Mouse (Mus musculus): ENCODE data around the gene Erbb3. TPM values are rescaled to one million over a fixed set of nuclear protein-coding genes. Genes with fewer than 3 reads are reported as not detected.
A peak's percentile ranks its signal among the peaks of the same experiment; 100 is the strongest.

The Erbb3 gene
- total and polyA plus RNA-seq, 3 experiments: 0.29 to 0.39 TPM; not detected in 1

GRCm38 (mm10) chr10:128526366-128527356, 62.8 kb downstream of the Erbb3 start:
- peak overlapping the region; percentile 86 for H3K27ac ChIP-seq (ENCODE audit: control insufficient read depth, low read depth, low read length)
- H3K27me3 ChIP-seq (ENCODE audit: control insufficient read depth in 1 of 2, insufficient read depth in 2 of 2, low read length in 2 of 2): no peaks in the 10 kb centered on the region
- no peak for TF ChIP-seq E2F4 (IDR thresholded peaks at IDR 0.05; ENCODE audit: borderline replicate concordance, low read depth, low read length)
- 0 out of 2 replicates have a peak, but pooled peaks have one; percentile 24 for TF ChIP-seq ETS1 (IDR thresholded peaks at IDR 0.05; ENCODE audit: low read depth, low read length)
- TF ChIP-seq MAZ (IDR thresholded peaks at IDR 0.05; ENCODE audit: low read depth, low read length): peak; percentile 44; the same call in 1 of the 2 replicates
- TF ChIP-seq TBP (IDR thresholded peaks at IDR 0.05; ENCODE audit: low read depth, low read length): peak; percentile 94
- TF ChIP-seq HCFC1 (IDR thresholded peaks at IDR 0.05; ENCODE audit: low read depth, low read length): no peak
- TF ChIP-seq GATA1 (IDR thresholded peaks at IDR 0.05; ENCODE audit: low read depth, low read length): peak; percentile 50; the same call in 1 of the 2 replicates
- 0 out of 2 replicates have a peak, but pooled peaks have one; percentile 43 for TF ChIP-seq SIN3A (IDR thresholded peaks at IDR 0.05; ENCODE audit: low read length)
- TF ChIP-seq ELF1 (IDR thresholded peaks at IDR 0.05; ENCODE audit: low read depth, low read length): 0 out of 2 replicates have a peak, but pooled peaks have one; percentile 12
- peak; percentile 10; the same call in 1 of the 2 replicates for TF ChIP-seq NELFE (IDR thresholded peaks at IDR 0.05; ENCODE audit: low read depth, low read length)
- H3K4me3 ChIP-seq (ENCODE audit: control insufficient read depth in 1 of 2, insufficient read depth in 1 of 2, low read depth in 2 of 2, low read length in 2 of 2): peak overlapping the region; percentile 59 to 62
- H3K79me2 ChIP-seq (ENCODE audit: control insufficient read depth, insufficient read depth, low read length, poor library complexity): peaks cover 8% of the 10 kb centered on the region
- peak overlapping the region; percentile 71 for H3K9ac ChIP-seq (ENCODE audit: control insufficient read depth, low read depth, low read length, poor library complexity, severe bottlenecking)
- peaks cover 5 to 12% of the 10 kb centered on the region in 2 experiments; a peak in 3 of 4 replicates for H3K4me1 ChIP-seq (ENCODE audit: control insufficient read depth in 1 of 2, insufficient read depth in 2 of 2, low read length in 2 of 2)
- peak; percentile 76 for DNase-seq (ENCODE audit: low read depth, low spot score)
- peaks cover 0 to 11% of the 10 kb centered on the region in 2 experiments; a peak in 2 of 4 replicates for H3K36me3 ChIP-seq (ENCODE audit: control insufficient read depth in 1 of 2, insufficient read depth in 2 of 2, low read length in 2 of 2)
- no peaks in the 10 kb centered on the region for H3K9me3 ChIP-seq (replicated peaks; ENCODE audit: insufficient read depth, low read length)

- H3K4me3 ChIP-seq (ENCODE audit: control insufficient read depth in 1 of 2, insufficient read depth in 1 of 2, low read depth in 2 of 2, low read length in 2 of 2): peak within 1 kb of the TSS; percentile 83 to 90
- no peaks in the 10 kb centered on the region for H3K27me3 ChIP-seq (ENCODE audit: control insufficient read depth in 1 of 2, insufficient read depth in 2 of 2, low read length in 2 of 2)
- peaks cover 5 to 12% of the 10 kb centered on the region in 2 experiments; a peak in 3 of 4 replicates for H3K4me1 ChIP-seq (ENCODE audit: control insufficient read depth in 1 of 2, insufficient read depth in 2 of 2, low read length in 2 of 2)
- H3K9me3 ChIP-seq (replicated peaks; ENCODE audit: insufficient read depth, low read length): no peaks in the 10 kb centered on the region
- peak; percentile 100 for DNase-seq (ENCODE audit: low read depth, low spot score)
- H3K9ac ChIP-seq (ENCODE audit: control insufficient read depth, low read depth, low read length, poor library complexity, severe bottlenecking): peak within 1 kb of the TSS; percentile 79
- H3K36me3 ChIP-seq (ENCODE audit: control insufficient read depth in 1 of 2, insufficient read depth in 2 of 2, low read length in 2 of 2): peaks cover 0 to 10% of the 10 kb centered on the region in 2 experiments; a peak in 2 of 4 replicates
- peaks cover 8% of the 10 kb centered on the region for H3K79me2 ChIP-seq (ENCODE audit: control insufficient read depth, insufficient read depth, low read length, poor library complexity)
- H3K27ac ChIP-seq (ENCODE audit: control insufficient read depth, low read depth, low read length): peak within 1 kb of the TSS; percentile 86
- no peak for TF ChIP-seq RCOR1 (IDR thresholded peaks at IDR 0.05; ENCODE audit: low read depth, low read length)
- TF ChIP-seq SIN3A (IDR thresholded peaks at IDR 0.05; ENCODE audit: low read length): peak; percentile 79
- TF ChIP-seq MEF2A (IDR thresholded peaks at IDR 0.05; ENCODE audit: extremely low read depth, insufficient replicate concordance, low read depth, low read length, poor library complexity, severe bottlenecking): no peak
- no peak for TF ChIP-seq JUND (IDR thresholded peaks at IDR 0.05; ENCODE audit: low read depth, low read length)
- TF ChIP-seq TCF12 (IDR thresholded peaks at IDR 0.05; ENCODE audit: low read depth, low read length): peak; percentile 4; the same call in 1 of the 2 replicates
- TF ChIP-seq USF2 (IDR thresholded peaks at IDR 0.05; ENCODE audit: borderline replicate concordance in 1 of 2, insufficient read depth in 1 of 2, low read depth in 1 of 2, low read length in 2 of 2): no peak
- no peak for TF ChIP-seq MAFK (IDR thresholded peaks at IDR 0.05; ENCODE audit: borderline replicate concordance, low read depth, low read length)
- TF ChIP-seq HCFC1 (IDR thresholded peaks at IDR 0.05; ENCODE audit: low read depth, low read length): peak; percentile 64
- 0 out of 2 replicates have a peak, but pooled peaks have one; percentile 37 for TF ChIP-seq ELF1 (IDR thresholded peaks at IDR 0.05; ENCODE audit: low read depth, low read length)
- peak; percentile 81 for TF ChIP-seq MAX (IDR thresholded peaks at IDR 0.05; ENCODE audit: low read length)
- TF ChIP-seq ZNF384 (IDR thresholded peaks at IDR 0.05; ENCODE audit: low read depth, low read length): no peak
- peak; percentile 75 for TF ChIP-seq NELFE (IDR thresholded peaks at IDR 0.05; ENCODE audit: low read depth, low read length)
- no peak for TF ChIP-seq SMC3 (IDR thresholded peaks at IDR 0.05; ENCODE audit: low read depth, low read length)
- TF ChIP-seq CHD2 (IDR thresholded peaks at IDR 0.05; ENCODE audit: low read length): no peak
- TF ChIP-seq GATA1 (IDR thresholded peaks at IDR 0.05; ENCODE audit: low read depth, low read length): no peak
- TF ChIP-seq TBP (IDR thresholded peaks at IDR 0.05; ENCODE audit: low read depth, low read length): peak; percentile 90
- TF ChIP-seq MAZ (IDR thresholded peaks at IDR 0.05; ENCODE audit: low read depth, low read length): peak; percentile 62; the same call in 1 of the 2 replicates
- TF ChIP-seq CTCF (IDR thresholded peaks at IDR 0.05 in 2 of 3, conservative IDR thresholded peaks at IDR 0.05 in 1 of 3; ENCODE audit: control insufficient read depth in 1 of 3, insufficient read depth in 1 of 3, low read depth in 2 of 3, low read length in 3 of 3, poor library complexity in 1 of 3, severe bottlenecking in 1 of 3): peak in 2 of 3 experiments; percentile 41 to 48; a peak in 5 of 6 replicates
- peak; percentile 86; the same call in 1 of the 2 replicates for TF ChIP-seq ZMIZ1 (IDR thresholded peaks at IDR 0.05; ENCODE audit: low read depth, low read length)
- peak; percentile 86 for TF ChIP-seq E2F4 (IDR thresholded peaks at IDR 0.05; ENCODE audit: borderline replicate concordance, low read depth, low read length)
- TF ChIP-seq KAT2A (conservative IDR thresholded peaks at IDR 0.05; ENCODE audit: low read depth, low read length): no peak
- TF ChIP-seq USF1 (IDR thresholded peaks at IDR 0.05; ENCODE audit: low read depth, low read length): peak; percentile 75
- no peak for TF ChIP-seq ZC3H11A (IDR thresholded peaks at IDR 0.05; ENCODE audit: low read depth, low read length)
- peak; percentile 82 to 89 for TF ChIP-seq POLR2A (IDR thresholded peaks at IDR 0.05; ENCODE audit: control insufficient read depth in 1 of 2, insufficient read depth in 1 of 2, low read depth in 1 of 2, low read length in 2 of 2, poor library complexity in 1 of 2)
These were observed 63.7 kb downstream of the Erbb3 start, which contains the start of gene Esyt1 for GRCm38 (mm10) chr10:128525671-128526308. Gene Esyt1 (minus strand): TSS chr10:128525871.

Measured in MEL (cell line).